Mouse (Mus musculus): Measurements from ENCODE around the gene Mxi1. TPM values are rescaled to one million over a fixed set of nuclear protein-coding genes. Genes with fewer than 3 reads are reported as not detected.

The Mxi1 gene
- polyA plus RNA-seq, 1 experiment, result 41.7 TPM

GRCm38 (mm10) chr19:53366057-53366775, 55.9 kb downstream of the Mxi1 start:
- DNase-seq, result no peak

GRCm38 (mm10) chr19:53366881-53367280, 56.6 kb downstream of the Mxi1 start:
- TF ChIP-seq CTCF (conservative IDR thresholded peaks at IDR 0.05; ENCODE audit: insufficient read depth, insufficient read length, low read depth, low read length), result no peak
- Histone ChIP-seq H3K27ac (ENCODE audit: insufficient read depth, low read depth, low read length) (no peak overlapping the region), H3K4me1 (ENCODE audit: control insufficient read depth, insufficient read depth, low read length) (no peaks in the 10 kb centered on the region; the same call in 1 of the 2 replicates), H3K4me3 (ENCODE audit: insufficient read depth, low read depth, low read length) (no peak overlapping the region), H3K36me3 (ENCODE audit: control insufficient read depth, insufficient read depth, low read length) (no peaks in the 10 kb centered on the region), H3K27me3 (replicated peaks; ENCODE audit: control insufficient read depth, insufficient read depth, low read length) (no peaks in the 10 kb centered on the region)
- DNase-seq, result no peak
- WGBS, result 84% methylated on average over 7 of the region's 7 CpGs

More at GRCm38 (mm10) chr19:53366057-53366775, 55.9 kb downstream of the Mxi1 start:
- no peak overlapping the region for H3K4me3 ChIP-seq (ENCODE audit: insufficient read depth, low read depth, low read length)
- no peak overlapping the region for H3K27ac ChIP-seq (ENCODE audit: insufficient read depth, low read depth, low read length)
- H3K4me1 ChIP-seq (ENCODE audit: control insufficient read depth, insufficient read depth, low read length), result no peaks in the 10 kb centered on the region; the same call in 1 of the 2 replicates
- WGBS, result 78% methylated on average over 11 of the region's 11 CpGs
- no peak for TF ChIP-seq POLR2A (IDR thresholded peaks at IDR 0.05; ENCODE audit: low read depth, low read length)
- no peak for TF ChIP-seq CTCF (conservative IDR thresholded peaks at IDR 0.05; ENCODE audit: insufficient read depth, insufficient read length, low read depth, low read length)
- H3K36me3 ChIP-seq (ENCODE audit: control insufficient read depth, insufficient read depth, low read length), result no peaks in the 10 kb centered on the region
- no peaks in the 10 kb centered on the region for H3K27me3 ChIP-seq (replicated peaks; ENCODE audit: control insufficient read depth, insufficient read depth, low read length)

- DNase-seq, result peak; percentile 93
- TF ChIP-seq CTCF (conservative IDR thresholded peaks at IDR 0.05; ENCODE audit: insufficient read depth, insufficient read length, low read depth, low read length) (peak; percentile 92), POLR2A (IDR thresholded peaks at IDR 0.05; ENCODE audit: low read depth, low read length) (no peak)
- Histone ChIP-seq H3K27ac (ENCODE audit: insufficient read depth, low read depth, low read length) (0 out of 2 replicates have a peak overlapping the region, but pooled peaks have one; percentile 11), H3K4me3 (ENCODE audit: insufficient read depth, low read depth, low read length) (no peak overlapping the region), H3K36me3 (ENCODE audit: control insufficient read depth, insufficient read depth, low read length) (no peaks in the 10 kb centered on the region; the same call in 1 of the 2 replicates), H3K4me1 (ENCODE audit: control insufficient read depth, insufficient read depth, low read length) (no peaks in the 10 kb centered on the region; the same call in 1 of the 2 replicates), H3K27me3 (replicated peaks; ENCODE audit: control insufficient read depth, insufficient read depth, low read length) (no peaks in the 10 kb centered on the region)
- 20% methylated on average over 14 of the region's 14 CpGs for WGBS
Measured at GRCm38 (mm10) chr19:53369469-53370043, 59.2 kb downstream of the Mxi1 start.

- H3K27me3 ChIP-seq (replicated peaks; ENCODE audit: control insufficient read depth, insufficient read depth, low read length), result no peaks in the 10 kb centered on the region
- no peak for TF ChIP-seq CTCF (conservative IDR thresholded peaks at IDR 0.05; ENCODE audit: insufficient read depth, insufficient read length, low read depth, low read length)
- TF ChIP-seq POLR2A (IDR thresholded peaks at IDR 0.05; ENCODE audit: low read depth, low read length), result no peak
- peaks cover 4% of the 10 kb centered on the region; the same call in 1 of the 2 replicates for H3K4me1 ChIP-seq (ENCODE audit: control insufficient read depth, insufficient read depth, low read length)
- WGBS, result 65% methylated on average over 15 of the region's 15 CpGs
- peak overlapping the region; percentile 1 for H3K4me3 ChIP-seq (ENCODE audit: insufficient read depth, low read depth, low read length)
- H3K36me3 ChIP-seq (ENCODE audit: control insufficient read depth, insufficient read depth, low read length), result no peaks in the 10 kb centered on the region; the same call in 1 of the 2 replicates
- H3K27ac ChIP-seq (ENCODE audit: insufficient read depth, low read depth, low read length), result peak overlapping the region; percentile 7; the same call in 1 of the 2 replicates
- no peak for DNase-seq
Measured at GRCm38 (mm10) chr19:53370233-53370632, 59.9 kb downstream of the Mxi1 start.

- 62% methylated on average over 13 of the region's 13 CpGs for WGBS
- Histone ChIP-seq H3K4me3 (ENCODE audit: insufficient read depth, low read depth, low read length) (no peak within 1 kb of the TSS; the same call in 1 of the 2 replicates), H3K36me3 (ENCODE audit: control insufficient read depth, insufficient read depth, low read length) (no peaks in the 10 kb centered on the region; the same call in 1 of the 2 replicates), H3K27ac (ENCODE audit: insufficient read depth, low read depth, low read length) (peak within 1 kb of the TSS; percentile 51), H3K4me1 (ENCODE audit: control insufficient read depth, insufficient read depth, low read length) (peaks cover 15% of the 10 kb centered on the region), H3K27me3 (replicated peaks; ENCODE audit: control insufficient read depth, insufficient read depth, low read length) (no peaks in the 10 kb centered on the region)
- DNase-seq, result no peak
- TF ChIP-seq POLR2A (IDR thresholded peaks at IDR 0.05; ENCODE audit: low read depth, low read length) (no peak), CTCF (conservative IDR thresholded peaks at IDR 0.05; ENCODE audit: insufficient read depth, insufficient read length, low read depth, low read length) (no peak)
Measured at GRCm38 (mm10) chr19:53371666-53372065, 61.3 kb downstream of the Mxi1 start, which contains the start of gene Gm10197. Gene Gm10197 (minus strand): TSS chr19:53371766.

GRCm38 (mm10) chr19:53373570-53373969, 63.3 kb downstream of the Mxi1 start:
- DNase-seq, result no peak
- no peaks in the 10 kb centered on the region; the same call in 1 of the 2 replicates for H3K36me3 ChIP-seq (ENCODE audit: control insufficient read depth, insufficient read depth, low read length)
- WGBS, result 91% methylated on average over 2 of the region's 2 CpGs

GRCm38 (mm10) chr19:53375299-53375698, 65.0 kb downstream of the Mxi1 start:
- TF ChIP-seq POLR2A (IDR thresholded peaks at IDR 0.05; ENCODE audit: low read depth, low read length) (no peak), CTCF (conservative IDR thresholded peaks at IDR 0.05; ENCODE audit: insufficient read depth, insufficient read length, low read depth, low read length) (no peak)
- Histone ChIP-seq H3K4me1 (ENCODE audit: control insufficient read depth, insufficient read depth, low read length) (peaks cover 18% of the 10 kb centered on the region), H3K27ac (ENCODE audit: insufficient read depth, low read depth, low read length) (peak overlapping the region; percentile 51), H3K4me3 (ENCODE audit: insufficient read depth, low read depth, low read length) (no peak overlapping the region), H3K27me3 (replicated peaks; ENCODE audit: control insufficient read depth, insufficient read depth, low read length) (no peaks in the 10 kb centered on the region), H3K36me3 (ENCODE audit: control insufficient read depth, insufficient read depth, low read length) (peaks cover 3% of the 10 kb centered on the region)
- peak; percentile 67 for DNase-seq
- 46% methylated on average over 6 of the region's 6 CpGs for WGBS

More at GRCm38 (mm10) chr19:53373570-53373969, 63.3 kb downstream of the Mxi1 start:
- H3K4me3 ChIP-seq (ENCODE audit: insufficient read depth, low read depth, low read length), result no peak overlapping the region
- TF ChIP-seq POLR2A (IDR thresholded peaks at IDR 0.05; ENCODE audit: low read depth, low read length) (no peak), CTCF (conservative IDR thresholded peaks at IDR 0.05; ENCODE audit: insufficient read depth, insufficient read length, low read depth, low read length) (no peak)
- peaks cover 18% of the 10 kb centered on the region for H3K4me1 ChIP-seq (ENCODE audit: control insufficient read depth, insufficient read depth, low read length)
- no peak overlapping the region for H3K27ac ChIP-seq (ENCODE audit: insufficient read depth, low read depth, low read length)
- H3K27me3 ChIP-seq (replicated peaks; ENCODE audit: control insufficient read depth, insufficient read depth, low read length), result no peaks in the 10 kb centered on the region

Measured in kidney, adult 2 months (tissue).